Mouse (Mus musculus): ENCODE data around the gene Rerg. TPM values are rescaled to one million over a fixed set of nuclear protein-coding genes. Genes with fewer than 3 reads are reported as not detected.

Gene Rerg
- total RNA-seq, 2 experiments from 2014 or later: 144 to 165 TPM

DNA sequence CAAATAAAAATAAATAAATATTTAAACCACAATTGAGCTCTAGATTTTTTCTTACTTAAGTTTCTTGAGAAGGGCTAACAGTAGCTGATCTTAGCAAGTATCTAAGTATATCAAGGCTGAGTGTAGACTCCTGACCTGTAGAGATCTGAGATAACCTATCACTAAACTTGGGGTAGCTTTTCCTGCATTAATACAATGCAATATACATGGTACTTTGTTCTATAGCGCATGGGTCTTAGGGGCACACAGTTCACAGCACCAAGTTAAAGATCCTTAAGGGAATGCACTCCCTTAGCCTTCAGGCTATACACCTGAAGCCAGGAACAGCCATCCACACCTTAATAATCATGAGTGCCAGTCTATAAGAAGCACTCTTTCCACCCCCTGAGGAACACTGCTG is 38.5 kb downstream of the Rerg start:
- no peak for DNase-seq

DNA sequence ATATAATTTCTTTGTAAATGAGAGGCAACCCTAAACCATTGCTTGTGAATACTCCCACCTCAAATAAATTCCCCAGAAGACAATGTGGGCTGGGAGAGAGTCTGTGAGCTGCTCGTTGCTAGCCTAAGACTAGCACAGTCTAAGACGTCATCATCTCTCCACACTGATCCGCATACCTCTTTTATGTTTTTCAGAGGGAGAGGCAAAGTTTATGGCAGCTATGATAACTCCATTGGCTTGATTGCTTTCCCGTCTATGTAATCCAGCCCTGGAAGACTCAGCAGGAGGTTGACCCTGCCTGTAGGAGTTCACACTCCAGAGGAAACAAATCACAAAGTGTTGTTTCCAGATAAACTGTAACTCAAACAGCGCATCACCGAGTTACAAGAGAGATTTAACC is 38.9 kb downstream of the Rerg start:
- no peak for DNase-seq

DNA sequence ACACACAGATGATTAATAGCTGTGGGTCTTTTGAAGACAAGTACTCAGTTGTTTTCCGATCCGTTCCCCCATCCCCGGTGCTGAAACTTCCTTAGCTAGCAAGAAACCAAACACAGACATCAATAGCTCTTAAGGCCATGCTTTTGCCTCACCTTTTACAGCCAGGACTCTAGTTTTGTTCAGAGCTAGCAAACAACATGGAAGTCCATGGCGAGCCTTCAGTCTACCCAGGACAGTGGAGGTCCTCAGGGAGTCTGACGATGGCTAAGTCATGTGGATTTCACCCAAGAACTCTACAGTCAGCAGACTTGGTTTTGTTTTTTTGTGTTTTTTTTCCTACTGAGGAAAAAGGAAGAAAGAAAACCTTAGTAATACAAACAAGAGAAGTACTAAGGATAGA is 43.4 kb downstream of the Rerg start:
- no peak for DNase-seq

DNA sequence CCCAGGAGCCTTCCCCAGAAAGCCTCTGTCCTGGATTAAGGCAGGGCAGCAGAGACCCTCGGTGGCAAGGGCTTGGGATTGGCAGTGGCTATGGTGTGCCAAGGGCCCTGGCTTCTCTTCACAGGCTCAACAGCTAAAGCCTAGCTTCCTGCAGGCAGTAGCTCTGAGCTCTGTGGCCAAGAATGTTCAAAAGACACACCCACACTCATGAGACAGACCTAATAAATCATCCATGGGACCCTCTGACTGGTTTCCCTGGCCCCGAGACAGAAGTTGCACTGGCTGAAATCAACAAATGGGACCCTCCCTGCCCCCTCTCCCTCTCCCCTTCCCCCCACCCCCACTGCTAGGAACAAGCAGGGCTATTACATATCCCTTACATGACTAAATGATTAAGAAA is 44.1 kb downstream of the Rerg start:
- peak in 1 of 2 experiments; percentile 39 for DNase-seq

DNA sequence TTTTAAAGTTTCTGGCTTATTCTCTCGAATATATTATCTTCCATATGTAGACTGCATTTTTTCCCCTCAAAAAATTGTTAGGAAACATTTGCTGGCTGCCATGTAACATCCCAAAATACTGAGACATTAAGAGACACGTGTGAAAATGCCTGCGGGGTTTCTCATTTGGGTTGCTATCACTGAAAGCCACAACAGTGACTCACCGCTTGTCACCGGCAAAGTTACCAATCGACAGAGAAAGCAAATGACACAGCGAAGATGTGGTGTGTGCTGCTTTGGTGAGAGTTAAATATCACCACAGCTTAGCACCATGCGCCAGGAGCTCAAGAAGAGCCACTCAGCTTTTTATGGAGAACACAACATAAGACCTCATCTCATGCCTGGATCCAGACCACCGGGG is 44.9 kb downstream of the Rerg start:
- DNase-seq: peak; percentile 44 to 57

DNA sequence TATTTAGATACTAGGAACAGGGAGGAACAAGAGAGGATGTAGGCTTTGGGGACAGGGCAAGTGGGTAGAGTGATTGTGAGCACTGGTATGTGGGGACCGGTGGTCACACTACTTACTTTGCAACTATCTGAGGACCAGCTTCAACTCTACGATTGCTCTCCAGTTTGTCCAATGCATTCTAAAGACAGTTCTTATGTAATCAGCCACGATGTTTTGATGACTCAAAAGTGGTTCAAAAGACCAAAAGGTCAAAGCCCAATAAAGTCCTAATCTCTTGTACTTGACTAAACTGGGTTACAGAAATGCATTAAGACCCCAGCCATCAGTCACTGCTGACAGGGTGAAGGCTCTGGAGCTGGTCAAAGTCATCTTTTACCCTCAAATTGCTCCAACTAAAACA is 45.3 kb downstream of the Rerg start:
- DNase-seq: peak in 1 of 2 experiments; percentile 34

DNA sequence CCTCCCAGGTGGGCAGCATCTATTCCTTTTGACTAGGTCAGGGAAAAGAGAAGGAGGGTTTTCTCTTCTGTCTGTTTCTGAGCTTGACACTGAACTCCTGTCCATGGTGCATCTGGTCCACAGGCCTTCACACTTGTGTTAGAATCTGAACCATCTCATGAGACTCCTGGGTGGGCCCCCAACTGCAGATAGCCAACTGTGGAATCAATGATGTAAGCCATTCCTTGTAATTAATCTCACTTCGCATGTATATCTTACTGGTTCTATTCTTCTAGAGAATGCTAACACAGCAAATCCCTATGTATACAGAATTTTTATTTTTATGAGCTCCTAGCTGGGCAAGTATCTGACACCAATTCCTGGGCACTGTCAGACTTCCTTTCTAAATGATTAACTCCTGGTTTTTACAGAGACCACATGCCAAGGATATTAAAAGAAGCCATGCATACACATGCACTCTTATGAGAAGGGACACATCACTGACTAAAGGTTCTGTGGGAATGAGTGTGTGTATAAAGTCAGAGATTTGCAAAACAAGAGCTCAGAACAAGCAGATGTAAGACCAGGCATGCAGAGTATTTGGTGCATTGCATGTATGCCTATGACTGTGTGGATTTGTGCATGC is 53.3 kb downstream of the Rerg start:
- DNase-seq: no peak

DNA sequence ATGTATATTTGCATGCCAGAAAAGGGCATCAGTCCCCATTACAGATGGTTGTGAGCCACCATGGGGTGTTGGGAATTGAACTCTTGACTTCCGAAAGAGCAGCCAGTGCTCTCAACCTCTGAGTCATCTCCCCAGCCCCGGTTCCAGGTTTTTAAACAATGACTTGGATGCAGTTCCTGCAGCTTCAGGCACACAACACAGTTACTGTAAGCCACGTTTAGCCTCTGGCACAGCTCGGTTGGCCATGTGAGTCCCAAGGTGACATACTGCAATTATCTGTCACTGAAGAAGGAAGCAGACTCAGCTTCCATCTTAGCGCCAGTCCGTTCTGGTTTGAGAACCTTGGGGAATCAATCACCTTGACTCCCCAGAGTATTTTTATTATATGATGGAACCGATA is 55.4 kb downstream of the Rerg start:
- no peak for DNase-seq

DNA sequence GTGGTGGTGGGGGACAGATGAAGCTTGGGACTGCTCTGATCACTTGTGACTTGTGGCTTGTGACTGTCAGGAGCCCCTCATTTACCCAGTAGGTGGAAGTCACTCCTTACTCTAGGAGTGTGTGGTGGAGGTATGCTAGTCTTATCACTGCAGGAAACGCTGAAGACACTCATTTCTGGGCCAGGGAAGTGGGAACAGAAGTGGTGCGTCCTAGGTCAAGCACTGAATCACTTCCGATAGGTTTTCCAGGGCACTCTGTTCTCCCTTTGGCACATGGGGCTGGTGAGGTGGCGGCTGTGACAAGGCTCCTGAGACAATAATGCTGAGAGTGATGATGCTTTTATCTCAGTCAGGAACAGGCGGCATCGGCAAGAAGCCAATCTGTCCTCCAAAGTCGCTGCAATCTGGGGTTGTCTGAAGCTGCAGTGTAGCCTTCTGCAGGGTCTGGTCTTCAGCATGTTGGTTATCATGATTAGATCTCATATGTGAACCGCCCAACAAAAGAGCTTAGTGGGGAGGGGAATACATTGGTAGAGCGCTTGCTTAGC is 59.0 kb downstream of the Rerg start:
- peak; percentile 67 to 69 for DNase-seq

DNA sequence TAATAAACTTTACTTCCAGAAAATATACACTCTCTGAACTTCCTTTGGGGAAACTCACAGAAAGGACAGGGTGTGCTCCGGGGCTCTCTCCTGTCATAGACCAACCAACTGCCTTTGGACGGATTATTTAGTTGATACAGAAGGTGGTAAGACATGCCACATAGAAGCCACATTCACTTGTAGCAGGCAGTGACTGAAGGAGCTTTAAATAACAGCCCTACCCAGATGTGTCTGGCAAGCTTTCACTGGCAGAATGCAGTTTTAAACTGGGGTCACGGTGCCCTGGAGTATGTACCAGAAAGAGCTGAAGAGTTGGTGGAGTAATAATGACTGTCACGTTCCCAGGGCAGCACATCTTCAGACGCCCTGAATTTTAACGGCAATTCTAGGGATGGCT is 59.5 kb downstream of the Rerg start:
- DNase-seq: no peak

DNA sequence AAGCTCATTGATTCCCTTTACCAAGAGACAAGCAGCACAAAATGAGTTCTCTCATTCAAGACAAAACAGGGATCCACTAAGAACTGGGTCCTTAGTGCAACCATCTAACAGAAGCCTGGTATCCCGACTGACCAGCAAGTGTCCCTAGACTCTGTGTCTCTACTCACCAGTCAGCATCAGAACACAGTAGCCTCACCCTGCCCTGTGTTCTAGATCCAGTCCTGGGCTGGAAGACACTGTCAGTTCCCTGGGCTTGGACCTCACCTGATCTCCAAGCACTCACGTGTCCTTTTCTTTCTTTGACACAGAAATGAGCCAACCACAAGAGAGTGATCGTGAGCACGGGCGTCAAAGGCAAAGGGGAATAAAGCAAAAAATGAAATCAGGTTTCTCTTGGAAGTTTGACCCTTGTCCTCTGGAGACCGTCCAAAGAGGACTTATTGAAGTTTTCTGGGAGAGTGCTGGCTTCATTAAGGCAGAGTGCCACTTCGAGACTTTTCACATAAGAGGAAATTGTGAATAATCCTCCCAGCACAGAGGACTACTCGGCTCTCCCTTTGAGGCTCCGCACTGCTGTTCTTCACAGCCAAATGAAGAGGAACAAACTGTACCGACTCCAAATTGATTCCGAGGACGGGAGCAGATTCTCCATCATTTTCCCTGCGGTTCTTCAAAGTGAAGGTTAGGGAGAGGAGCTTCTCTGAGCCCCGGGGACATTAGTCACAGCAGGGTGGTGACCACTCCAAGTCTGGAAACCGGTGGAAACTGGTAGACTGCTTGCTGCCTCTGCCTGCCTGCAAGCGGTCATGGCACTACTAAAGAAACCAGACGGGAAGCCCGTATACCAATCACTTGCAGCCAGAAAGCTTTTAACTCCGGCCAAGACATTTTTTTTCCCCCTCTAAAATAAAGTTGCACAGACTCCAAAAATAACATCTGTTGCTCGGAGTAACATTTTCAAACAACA is 60.2 kb downstream of the Rerg start:
- peak; percentile 72 to 82 for DNase-seq

DNA sequence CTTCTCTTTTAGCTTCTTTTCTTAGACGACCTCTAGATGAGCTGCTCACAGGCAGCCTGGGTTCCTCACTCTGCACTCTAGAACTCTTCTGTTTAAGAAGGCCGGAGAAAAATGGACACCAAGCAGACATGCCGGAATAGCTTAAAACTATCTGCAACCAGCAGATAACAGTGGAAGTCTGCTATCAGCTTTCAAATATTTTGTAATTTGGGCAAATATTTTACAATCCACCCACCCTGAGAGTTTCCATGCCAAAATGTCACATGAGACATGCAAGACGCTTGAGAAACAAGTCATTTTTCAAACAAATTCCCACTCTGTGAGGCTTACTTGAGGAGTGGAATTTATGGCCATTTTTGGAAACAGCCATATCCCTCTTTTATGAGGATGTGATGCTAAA is 65.0 kb downstream of the Rerg start:
- no peak for DNase-seq

DNA sequence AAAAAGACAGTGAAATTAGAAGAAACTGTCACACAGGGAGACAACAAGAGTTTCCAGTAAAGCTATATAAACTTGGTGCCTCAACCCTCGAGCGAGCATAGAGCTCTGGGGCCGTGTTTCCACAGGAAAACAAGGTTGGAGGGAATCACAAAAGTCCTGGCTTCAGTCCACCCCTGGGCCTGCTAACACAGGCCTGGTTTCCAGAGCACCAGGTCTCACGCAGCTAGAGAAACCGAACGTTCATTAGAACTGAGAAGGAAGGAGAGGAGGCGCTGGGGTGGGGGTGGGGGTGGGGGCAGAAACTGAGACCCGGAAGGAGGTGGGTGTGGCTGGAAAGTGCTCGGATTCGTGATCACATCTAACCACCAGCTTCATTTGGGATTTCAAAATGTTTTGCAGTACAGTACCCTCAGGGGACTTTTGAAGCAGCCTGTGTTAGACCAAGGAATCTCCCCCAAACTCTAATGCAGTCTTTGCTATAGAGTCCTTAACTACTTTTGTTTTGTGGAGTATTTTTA is 67.6 kb downstream of the Rerg start:
- no peak for DNase-seq

DNA sequence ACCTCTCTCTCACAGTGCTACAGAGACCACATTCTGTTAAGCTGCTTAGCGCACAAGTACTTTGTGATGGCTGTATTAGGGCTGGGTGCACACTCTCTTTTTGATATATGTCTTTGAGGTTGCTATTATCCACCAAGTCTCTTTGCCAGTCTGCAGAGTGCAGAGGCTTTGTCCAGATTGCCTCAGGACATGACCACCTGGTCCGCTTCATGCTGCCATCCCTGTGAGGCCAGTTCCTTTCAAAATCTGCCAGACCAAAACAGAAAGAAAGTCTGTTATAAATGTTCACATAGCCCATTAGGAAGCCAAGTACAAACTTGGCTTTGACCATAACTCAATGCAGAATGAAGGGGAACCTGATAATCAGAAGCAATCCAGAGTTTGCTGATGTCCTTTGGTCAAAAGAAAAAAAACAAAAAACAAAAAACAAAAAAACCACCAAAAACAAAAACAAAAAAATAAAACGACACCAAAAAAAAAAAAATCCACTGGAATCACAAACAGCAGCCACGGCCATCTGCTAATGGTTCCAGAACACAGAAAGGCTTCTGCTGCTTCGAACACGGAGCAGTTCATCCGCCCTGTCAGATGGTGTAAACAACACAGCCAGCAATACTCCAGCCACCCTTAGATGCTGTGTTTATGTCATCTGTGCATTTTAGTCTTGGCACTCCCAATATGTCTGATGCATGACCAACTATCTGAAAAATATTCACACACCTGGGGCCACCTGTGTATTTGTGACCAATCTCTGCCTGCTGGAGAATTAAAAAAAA is 68.2 kb downstream of the Rerg start:
- DNase-seq: no peak

DNA sequence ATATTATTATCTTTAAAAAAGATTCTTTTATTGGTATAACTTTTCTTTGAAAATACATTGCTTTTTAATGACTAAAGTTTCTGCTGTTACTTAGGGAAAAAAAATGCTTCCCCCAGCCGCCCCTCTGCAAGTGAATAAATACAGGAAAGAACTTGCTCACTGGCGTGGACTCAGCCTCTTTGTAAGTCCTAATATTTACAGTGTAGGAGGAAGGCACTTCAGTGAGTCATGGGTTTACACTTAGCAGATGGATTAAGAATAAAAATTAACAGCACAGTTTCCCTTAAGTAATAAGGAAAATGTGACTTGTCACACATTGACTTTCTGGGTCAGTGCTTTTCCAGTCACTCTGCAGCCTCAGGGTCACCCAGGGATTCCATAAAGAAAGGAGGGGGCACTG is 70.0 kb downstream of the Rerg start:
- no peak for DNase-seq

DNA sequence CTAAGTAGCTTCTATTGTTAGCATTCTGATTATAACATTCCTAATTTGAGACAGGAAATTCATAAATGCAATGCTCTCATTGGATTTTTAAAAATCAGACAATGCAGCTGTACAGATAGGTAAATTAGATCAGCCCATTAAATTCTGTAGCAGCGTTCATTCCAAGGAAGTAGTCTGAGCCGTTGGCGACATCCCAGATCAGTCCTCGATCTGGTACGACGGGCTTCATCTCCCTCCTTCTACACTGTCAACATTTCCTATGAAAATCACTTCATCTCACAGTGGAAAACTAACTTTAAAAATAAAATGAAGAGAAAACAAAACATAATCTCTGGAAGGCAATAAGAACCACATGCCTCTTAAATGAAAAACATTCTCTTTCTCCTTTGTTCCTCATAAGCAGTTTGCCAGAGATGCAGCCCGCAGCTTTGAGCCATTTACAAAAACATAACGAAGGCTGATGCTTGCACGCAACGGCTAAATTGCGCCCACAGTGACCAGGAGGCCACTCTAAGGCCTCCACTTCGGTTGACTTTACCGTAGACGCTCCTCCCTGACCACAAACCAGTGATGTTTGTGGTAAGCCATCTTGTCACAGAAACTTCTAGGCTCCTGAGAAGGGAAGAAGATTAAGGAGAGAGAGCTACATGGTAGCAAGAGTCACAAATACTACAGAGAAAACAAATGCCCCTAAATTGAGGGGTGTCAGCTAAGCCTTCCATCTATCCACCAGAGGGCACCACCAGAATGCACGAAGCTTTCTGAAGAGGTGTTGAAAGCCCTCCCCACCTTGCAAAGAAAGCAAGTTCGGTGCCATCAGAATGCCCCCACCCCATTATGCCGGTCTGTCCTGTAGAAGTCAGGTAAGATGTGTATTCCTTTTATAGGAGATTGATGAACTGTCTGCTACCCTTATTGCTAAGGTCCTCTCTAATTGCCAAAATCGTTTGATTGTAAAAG is 71.8 kb downstream of the Rerg start:
- peak; percentile 61 to 65 for DNase-seq

DNA sequence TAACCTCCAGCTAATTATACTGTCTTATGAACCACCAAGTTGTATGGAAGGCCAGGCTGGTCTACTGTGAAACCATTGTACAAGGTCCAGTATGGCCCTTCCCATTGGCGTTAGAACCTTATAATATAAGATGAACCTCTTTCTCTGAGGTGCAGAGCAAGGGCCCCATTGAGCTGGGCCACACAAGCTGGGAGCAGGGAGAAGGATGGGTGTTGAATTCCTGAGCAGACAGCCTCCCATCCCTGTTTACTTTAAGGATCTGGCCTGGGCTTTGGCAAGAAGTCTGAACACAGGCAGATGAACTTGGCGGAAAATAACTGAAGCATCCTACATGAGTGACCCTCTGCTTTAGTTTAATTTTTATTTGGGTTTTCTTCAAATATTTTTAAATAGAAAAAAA is 75.8 kb downstream of the Rerg start:
- no peak for DNase-seq

DNA sequence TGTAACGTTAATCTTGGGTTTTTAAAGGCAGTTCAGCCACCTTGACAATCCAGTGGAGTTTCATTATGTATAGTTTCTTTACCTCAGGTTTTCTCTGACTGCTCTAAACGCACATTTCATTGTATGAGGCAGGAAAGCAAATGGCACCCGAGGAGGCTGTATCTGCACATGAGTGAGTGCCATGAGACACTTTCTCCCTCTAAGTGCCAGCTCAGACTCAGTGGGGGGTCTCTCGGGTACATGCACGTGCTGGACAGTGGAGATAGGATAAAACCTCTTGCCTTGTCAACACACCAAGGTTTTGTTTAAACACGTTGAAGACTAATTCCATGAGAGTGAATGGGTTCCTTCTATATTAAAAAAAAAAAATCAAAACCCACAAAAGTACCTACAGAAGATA is 81.8 kb downstream of the Rerg start:
- DNase-seq: no peak

DNA sequence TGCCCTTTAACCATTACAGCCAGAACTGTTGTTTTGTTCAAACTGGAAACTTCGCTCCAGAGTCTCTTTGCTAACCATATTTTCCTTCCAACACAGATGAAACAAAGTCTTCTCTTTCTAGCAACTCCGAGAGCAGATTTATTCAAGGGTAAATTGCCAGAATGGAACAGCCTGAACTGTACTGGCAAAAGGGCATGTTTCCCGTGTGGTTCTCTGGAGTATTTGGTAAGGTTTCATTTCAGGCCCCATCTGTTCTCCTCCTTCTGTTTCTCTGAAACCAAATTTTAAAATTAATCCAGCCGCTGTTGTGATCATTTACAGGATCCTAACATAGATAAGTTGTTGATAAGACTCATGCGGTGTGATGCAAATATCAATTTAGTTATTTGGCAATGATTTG is 82.3 kb downstream of the Rerg start:
- no peak for DNase-seq

DNA sequence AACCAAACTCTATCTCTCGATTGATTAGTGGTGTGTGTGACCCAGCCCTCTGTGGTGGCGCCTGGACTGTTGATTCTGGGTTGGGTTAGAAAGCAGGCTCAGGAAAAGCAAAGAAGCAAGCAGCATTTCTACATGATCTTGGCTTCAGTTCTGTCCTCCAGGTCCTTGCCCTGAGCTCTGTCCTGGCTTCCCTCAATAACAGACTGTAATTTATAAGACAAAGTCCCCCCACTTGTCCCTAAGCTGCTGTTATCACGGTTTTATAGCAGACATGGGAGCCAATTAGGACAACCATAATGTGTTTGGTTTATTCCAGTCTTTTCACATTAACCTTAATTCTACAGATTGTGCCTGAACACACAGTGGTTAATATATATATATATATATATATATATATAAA is 82.8 kb downstream of the Rerg start:
- DNase-seq: no peak

DNA sequence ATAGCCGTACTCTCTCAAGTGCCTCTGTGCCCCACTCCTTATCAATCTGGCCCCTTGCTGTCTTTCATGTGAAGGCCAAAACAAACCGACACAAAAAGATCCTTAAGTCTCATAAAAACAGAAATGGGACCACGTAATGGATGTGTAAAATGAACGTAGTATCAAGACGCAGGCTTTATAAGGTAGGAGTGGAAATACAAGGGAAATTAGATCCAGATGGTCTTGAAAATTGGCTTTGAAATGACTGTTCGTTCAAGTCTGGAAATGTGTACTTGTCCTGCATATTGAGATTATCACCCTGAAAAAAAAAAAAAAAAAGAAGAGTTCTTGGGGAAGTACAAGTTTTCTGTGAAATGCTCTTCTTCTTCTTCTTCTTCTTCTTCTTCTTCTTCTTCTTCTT is 90.6 kb downstream of the Rerg start:
- DNase-seq: no peak

All from adrenal gland, postnatal 36 days (tissue).